Mouse (Mus musculus): ENCODE results near the gene Plb1. TPM values are rescaled to one million over a fixed set of nuclear protein-coding genes. Genes with fewer than 3 reads are reported as not detected.
A peak's percentile ranks its signal among the peaks of the same experiment; 100 is the strongest.

Gene Plb1
- polyA plus RNA-seq, 1 experiment from 2014 or later = 1.2 TPM

DNA sequence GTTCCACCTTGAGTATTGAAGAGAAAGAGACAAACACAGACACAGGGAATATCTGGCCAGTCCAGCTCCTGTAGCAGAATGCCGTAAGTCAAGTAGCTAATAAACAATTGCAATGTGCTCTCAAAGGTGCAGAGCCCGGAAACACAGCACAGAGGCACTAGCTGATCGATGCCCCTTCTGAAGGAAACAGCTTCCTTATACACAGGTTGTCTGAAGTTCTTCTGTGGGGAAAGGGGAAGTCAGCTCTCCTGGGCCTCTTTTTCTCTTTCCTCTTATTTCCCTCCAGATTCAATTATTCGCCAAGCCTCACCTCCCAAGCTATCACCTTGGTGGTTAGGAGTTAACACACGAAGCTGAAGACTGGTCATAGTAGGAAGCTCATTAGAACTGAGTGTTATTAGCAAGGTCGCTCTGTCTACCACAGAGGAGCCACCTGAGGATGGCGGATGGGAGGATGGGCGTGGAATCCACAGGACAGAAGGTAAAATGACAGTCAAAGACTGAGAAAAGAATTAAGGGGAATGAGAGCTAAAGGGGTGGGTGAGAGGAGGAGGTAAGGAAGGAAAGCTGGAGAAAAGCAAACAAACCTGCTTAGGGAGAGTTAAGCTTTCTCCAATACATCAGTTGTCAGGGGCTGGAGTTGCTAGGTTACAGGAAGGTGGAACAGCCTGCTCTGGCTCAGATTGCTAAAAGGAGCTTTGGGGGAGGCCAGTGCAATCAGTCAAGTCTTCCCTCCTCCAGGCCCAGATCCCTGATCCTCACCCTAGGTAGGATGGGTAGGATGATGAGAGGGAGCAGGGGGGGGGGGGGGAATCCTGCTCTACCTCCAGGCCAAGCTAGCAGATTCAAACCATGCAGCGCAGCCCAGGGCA is 170.8 kb downstream of the Plb1 start:
- no peaks in the 10 kb centered on the region for H3K36me3 ChIP-seq
- 69% methylated on average over 9 of the region's 9 CpGs for WGBS
- no peak for ATAC-seq (ENCODE audit: insufficient number of reproducible peaks, insufficient read depth, low FRiP score, low TSS enrichment, low read depth)
- H3K27me3 ChIP-seq = no peaks in the 10 kb centered on the region
- no peak overlapping the region for H3K4me2 ChIP-seq
- H3K4me1 ChIP-seq = peaks cover 6% of the 10 kb centered on the region
- no peaks in the 10 kb centered on the region for H3K9me3 ChIP-seq
- H3K4me3 ChIP-seq = no peak overlapping the region
- H3K27ac ChIP-seq = 0 out of 2 replicates have a peak overlapping the region, but pooled peaks have one; percentile 24
- H3K9ac ChIP-seq = no peak overlapping the region

DNA sequence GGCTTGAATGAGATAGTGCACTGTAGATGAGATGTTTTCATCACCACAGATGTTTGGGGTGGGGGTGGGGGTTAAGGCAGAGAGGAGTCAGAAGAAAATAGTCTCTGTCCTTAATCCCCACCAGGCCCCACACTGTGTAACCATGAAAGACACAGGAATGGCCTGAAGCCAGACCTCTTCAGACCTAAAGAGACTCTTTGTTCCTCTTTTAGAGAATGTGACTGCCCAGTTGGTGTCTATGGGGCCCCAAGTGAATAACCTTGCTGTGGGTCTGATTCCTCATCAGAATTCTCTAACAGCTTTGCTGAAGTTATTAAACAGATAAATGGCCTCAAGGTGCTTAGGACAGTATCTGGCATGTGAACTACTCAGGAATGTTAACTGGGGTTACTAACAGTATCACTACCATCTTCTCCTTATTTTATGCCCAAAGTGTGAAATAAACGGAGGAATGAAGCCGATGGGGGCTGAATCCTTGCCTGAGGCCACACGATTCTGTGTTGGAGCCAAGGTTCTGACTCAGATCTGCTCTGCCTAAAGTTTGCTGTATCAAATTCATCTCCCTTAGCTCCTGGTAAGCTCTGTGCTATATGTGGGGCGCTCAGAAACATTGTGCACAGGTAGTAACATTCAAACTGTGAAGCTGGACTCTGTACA is 172.8 kb downstream of the Plb1 start:
- H3K27me3 ChIP-seq = no peaks in the 10 kb centered on the region
- 33% methylated on average over 4 of the region's 4 CpGs for WGBS
- H3K4me3 ChIP-seq = no peak overlapping the region
- H3K9ac ChIP-seq = no peak overlapping the region
- no peak overlapping the region for H3K27ac ChIP-seq
- H3K9me3 ChIP-seq = no peaks in the 10 kb centered on the region
- no peak overlapping the region for H3K4me2 ChIP-seq
- no peaks in the 10 kb centered on the region for H3K36me3 ChIP-seq
- ATAC-seq (ENCODE audit: insufficient number of reproducible peaks, insufficient read depth, low FRiP score, low TSS enrichment, low read depth) = no peak
- H3K4me1 ChIP-seq = peaks cover 6% of the 10 kb centered on the region

DNA sequence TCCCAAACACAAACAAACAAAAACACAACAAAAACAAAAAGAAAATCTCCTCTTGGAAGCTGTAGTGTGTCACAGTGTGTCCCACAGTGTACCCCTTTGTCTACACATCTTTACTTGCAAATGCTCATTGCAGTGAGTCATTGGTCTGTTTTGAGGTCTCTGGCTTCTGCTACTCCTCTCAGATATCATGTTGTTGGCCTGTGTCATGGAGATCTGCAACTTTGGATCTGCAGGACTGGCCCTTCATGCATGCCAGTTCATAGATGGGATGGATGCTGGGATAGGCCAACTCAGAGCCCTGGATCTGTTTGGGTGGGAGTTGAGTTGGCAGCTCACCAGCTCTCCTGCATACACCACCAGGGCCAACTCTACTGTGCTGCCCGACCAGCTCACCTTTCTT is 176.3 kb downstream of the Plb1 start:
- Histone ChIP-seq H3K9ac (no peak overlapping the region), H3K27me3 (no peaks in the 10 kb centered on the region), H3K4me3 (no peak overlapping the region), H3K4me1 (peaks cover 24% of the 10 kb centered on the region), H3K36me3 (no peaks in the 10 kb centered on the region), H3K27ac (no peak overlapping the region), H3K4me2 (no peak overlapping the region), H3K9me3 (no peaks in the 10 kb centered on the region)
- no peak for ATAC-seq (ENCODE audit: insufficient number of reproducible peaks, insufficient read depth, low FRiP score, low TSS enrichment, low read depth)
- WGBS = 64% methylated on average over 1 of the region's 1 CpGs

DNA sequence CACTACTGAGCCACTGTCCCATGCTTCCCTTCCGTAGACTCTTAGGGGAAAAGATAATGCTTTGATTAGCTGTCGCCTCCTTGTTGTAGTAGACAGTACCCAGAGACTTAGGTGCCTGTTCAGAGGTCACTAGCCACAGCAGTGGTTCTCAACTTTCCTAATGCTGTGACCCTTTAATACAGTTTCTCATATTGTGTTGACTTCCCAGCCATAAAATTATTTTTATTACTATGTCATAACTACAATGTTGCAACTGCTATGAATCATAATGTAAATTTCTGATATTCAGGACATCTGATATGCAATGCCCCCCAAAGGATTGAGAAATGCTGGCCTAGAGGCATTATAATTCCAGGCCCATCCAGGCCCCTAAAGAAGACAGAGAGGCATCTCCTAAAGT is 177.2 kb downstream of the Plb1 start:
- no peaks in the 10 kb centered on the region for H3K36me3 ChIP-seq
- WGBS = 84% methylated on average over 2 of the region's 2 CpGs

DNA sequence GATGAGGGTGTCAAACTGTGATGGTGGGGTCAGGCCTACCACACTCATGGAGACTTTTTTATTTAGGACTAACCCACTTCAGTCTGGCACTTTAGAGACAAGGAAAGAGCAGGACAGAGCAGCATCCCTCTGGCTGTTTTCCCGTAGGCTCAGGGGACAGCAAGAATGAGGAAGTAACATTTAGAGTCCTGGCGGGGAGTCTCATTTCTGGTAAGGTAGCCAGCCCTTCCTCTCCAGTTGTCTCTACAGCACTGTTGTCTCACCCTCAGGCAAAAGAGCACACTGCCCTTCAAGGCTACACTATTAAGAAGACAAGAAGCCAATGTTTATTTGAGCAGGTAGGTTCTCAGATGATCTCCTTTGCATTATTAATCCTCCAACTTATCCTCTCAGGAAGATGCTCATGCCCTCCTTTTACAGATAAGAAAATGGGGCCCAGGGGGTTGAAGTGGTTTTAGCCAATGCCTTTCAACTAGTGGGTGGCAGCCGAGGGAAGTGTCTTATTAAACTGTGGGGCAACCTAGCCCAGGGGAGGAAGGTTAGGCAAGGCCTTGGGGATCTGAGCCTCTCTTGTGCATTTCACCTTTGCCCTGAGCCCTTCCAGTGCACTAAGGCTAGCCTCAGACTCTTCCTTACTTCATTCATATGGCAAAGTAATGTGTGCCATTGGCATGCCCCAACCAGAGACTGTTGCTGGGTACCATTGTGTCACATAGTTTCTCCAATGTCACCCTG is 178.6 kb downstream of the Plb1 start:
- ATAC-seq (ENCODE audit: insufficient number of reproducible peaks, insufficient read depth, low FRiP score, low TSS enrichment, low read depth) = no peak
- 57% methylated on average over 3 of the region's 3 CpGs for WGBS
- Histone ChIP-seq H3K36me3 (no peaks in the 10 kb centered on the region), H3K9me3 (no peaks in the 10 kb centered on the region), H3K4me2 (no peak overlapping the region), H3K4me3 (no peak overlapping the region), H3K4me1 (peaks cover 30% of the 10 kb centered on the region), H3K27me3 (no peaks in the 10 kb centered on the region), H3K27ac (no peak overlapping the region), H3K9ac (no peak overlapping the region)

More for the DNA sequence above, 177.2 kb downstream of the Plb1 start:
- H3K27ac ChIP-seq = no peak overlapping the region
- H3K27me3 ChIP-seq = no peaks in the 10 kb centered on the region
- no peak overlapping the region for H3K4me3 ChIP-seq
- H3K9ac ChIP-seq = no peak overlapping the region
- no peak for ATAC-seq (ENCODE audit: insufficient number of reproducible peaks, insufficient read depth, low FRiP score, low TSS enrichment, low read depth)
- peaks cover 32% of the 10 kb centered on the region for H3K4me1 ChIP-seq
- no peak overlapping the region for H3K4me2 ChIP-seq
- no peaks in the 10 kb centered on the region for H3K9me3 ChIP-seq

DNA sequence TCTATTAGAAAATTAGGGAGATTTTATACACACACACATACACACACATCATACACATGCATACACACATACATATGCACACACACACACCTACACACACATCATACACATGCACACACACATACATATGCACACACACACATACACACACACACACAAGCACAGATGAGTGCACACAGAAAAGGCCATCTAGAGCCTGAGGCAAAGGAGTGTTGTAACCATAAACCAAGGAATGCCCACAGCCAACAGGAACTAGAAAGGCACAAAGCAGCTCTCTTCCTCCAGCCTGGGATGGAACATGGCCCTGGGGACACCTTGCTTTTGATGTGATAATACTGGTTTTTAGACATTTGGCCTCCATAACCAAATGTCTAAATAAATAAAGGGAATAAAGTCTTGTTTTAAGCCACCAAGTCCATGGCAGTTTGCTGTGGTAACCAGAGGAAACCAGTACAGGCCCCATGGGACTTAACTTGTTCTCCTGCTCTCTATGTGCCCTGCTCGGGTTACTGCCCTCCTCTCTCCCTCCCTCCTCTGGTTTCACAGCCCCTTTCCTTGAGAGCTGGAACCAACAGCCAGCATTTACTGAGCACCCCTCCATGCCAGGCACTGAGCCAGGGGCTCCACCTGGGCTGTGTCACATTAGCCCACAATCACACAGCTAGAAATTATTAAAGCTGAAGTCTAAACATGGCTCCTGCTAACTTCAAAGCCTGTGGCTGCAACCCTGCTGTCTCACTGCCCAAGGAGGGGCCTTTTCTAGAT is 179.9 kb downstream of the Plb1 start:
- H3K27me3 ChIP-seq = no peaks in the 10 kb centered on the region
- 0% methylated on average over 1 of the region's 1 CpGs for WGBS
- H3K27ac ChIP-seq = peak overlapping the region; percentile 85
- no peak overlapping the region for H3K9ac ChIP-seq
- no peak overlapping the region for H3K4me2 ChIP-seq
- H3K36me3 ChIP-seq = no peaks in the 10 kb centered on the region
- ATAC-seq (ENCODE audit: insufficient number of reproducible peaks, insufficient read depth, low FRiP score, low TSS enrichment, low read depth) = peak; percentile 86
- peaks cover 30% of the 10 kb centered on the region for H3K4me1 ChIP-seq
- no peak overlapping the region for H3K4me3 ChIP-seq
- H3K9me3 ChIP-seq = no peaks in the 10 kb centered on the region

DNA sequence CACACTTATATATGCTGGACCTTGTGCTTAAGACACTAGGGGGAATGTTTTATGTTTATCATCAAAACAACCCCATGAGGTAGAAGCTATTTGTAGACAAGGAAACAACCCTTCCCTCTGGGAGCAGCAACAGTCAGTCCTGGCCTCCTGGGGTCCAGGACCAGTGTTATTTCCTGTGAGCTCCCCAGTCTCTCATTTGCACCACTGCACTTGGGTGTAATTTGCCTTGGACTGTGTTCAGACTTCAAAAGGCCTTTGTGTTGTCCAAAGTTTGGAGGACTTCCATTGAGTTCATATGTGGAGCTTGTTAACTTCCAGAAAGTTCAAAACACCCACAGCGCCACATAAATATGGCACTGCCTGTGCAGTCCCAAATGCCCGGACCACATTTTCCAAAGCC is 180.6 kb downstream of the Plb1 start:
- Histone ChIP-seq H3K27ac (peak overlapping the region; percentile 85), H3K36me3 (no peaks in the 10 kb centered on the region), H3K4me2 (peak overlapping the region; percentile 7; the same call in 1 of the 2 replicates), H3K4me1 (peaks cover 30% of the 10 kb centered on the region), H3K27me3 (no peaks in the 10 kb centered on the region), H3K9ac (no peak overlapping the region), H3K4me3 (no peak overlapping the region), H3K9me3 (no peaks in the 10 kb centered on the region)
- ATAC-seq (ENCODE audit: insufficient number of reproducible peaks, insufficient read depth, low FRiP score, low TSS enrichment, low read depth) = no peak
- 31% methylated on average over 2 of the region's 2 CpGs for WGBS

DNA sequence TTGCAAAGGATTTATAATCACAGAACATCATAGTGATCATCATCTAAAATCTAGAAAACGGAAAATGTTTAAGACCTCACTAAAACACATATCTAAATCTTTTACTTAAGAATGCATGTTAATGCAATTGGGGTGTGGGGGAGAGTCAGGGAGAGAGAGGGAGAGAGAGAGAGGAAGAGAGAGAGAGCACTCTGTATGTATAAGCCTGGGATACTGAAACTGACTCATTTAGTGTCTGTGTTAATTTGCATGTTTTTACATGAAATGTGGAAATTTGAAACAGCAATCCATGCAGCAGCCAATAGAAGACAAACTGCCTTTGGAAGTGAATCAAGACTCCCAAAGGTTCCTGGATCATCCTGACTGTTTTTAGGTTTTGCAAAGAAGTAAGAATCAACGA is 181.1 kb downstream of the Plb1 start:
- Histone ChIP-seq H3K4me1 (peaks cover 30% of the 10 kb centered on the region), H3K27ac (peak overlapping the region; percentile 85), H3K4me3 (no peak overlapping the region), H3K36me3 (no peaks in the 10 kb centered on the region), H3K27me3 (no peaks in the 10 kb centered on the region), H3K9ac (no peak overlapping the region), H3K9me3 (no peaks in the 10 kb centered on the region), H3K4me2 (no peak overlapping the region)
- ATAC-seq (ENCODE audit: insufficient number of reproducible peaks, insufficient read depth, low FRiP score, low TSS enrichment, low read depth) = no peak
- 51% methylated on average over 2 of the region's 2 CpGs for WGBS

DNA sequence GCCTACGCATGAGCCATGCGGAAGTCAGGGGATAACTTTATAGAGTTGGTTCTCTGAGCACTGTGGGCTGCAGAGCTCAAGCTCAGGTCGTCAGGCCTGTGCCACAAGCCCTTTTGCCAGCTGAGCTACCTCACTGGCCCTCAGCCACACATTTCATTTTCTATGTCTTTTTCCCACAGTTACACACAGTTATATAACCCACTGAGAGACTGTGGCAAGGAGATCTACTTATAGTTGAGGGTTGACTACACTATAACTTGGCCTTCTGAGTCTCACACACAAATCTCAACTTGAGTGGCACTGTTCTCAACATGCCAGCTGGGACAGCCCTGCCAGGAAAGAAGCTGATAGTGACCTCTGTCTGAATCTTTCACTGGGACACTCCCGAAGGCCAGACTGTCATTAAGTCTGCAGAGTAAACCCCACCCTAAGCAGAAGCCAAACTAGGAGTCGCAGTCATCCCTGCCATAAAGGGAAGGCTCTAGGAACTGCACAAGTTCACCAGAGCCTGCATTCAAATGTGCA is 182.0 kb downstream of the Plb1 start:
- 81% methylated on average over 5 of the region's 5 CpGs for WGBS
- no peak overlapping the region for H3K4me3 ChIP-seq
- no peaks in the 10 kb centered on the region for H3K36me3 ChIP-seq
- no peak overlapping the region for H3K9ac ChIP-seq
- H3K4me1 ChIP-seq = peaks cover 30% of the 10 kb centered on the region
- no peaks in the 10 kb centered on the region for H3K9me3 ChIP-seq
- H3K27me3 ChIP-seq = no peaks in the 10 kb centered on the region
- no peak for ATAC-seq (ENCODE audit: insufficient number of reproducible peaks, insufficient read depth, low FRiP score, low TSS enrichment, low read depth)
- H3K27ac ChIP-seq = no peak overlapping the region
- H3K4me2 ChIP-seq = no peak overlapping the region

DNA sequence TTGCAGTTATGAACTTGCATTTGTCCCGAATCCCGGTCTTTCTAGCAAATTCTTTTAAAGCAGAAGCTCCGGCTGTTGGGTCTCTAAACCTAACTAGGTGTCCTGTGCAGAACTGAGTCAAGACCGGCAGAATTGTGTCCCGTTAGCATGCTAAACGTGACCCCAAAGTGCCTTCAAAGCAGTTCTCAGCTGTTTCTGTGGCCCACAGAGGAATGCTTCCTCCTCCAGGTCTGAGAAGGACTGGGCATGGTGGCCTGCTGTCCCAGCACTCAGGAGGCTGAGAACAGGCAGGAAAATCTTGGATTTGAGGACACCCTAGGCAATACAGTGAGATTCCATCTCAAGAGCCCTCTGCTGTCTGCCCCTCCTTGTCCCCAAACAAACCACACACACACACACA is 183.0 kb downstream of the Plb1 start:
- H3K4me2 ChIP-seq = no peak overlapping the region
- H3K9ac ChIP-seq = no peak overlapping the region
- no peaks in the 10 kb centered on the region for H3K9me3 ChIP-seq
- H3K4me1 ChIP-seq = peaks cover 30% of the 10 kb centered on the region
- no peaks in the 10 kb centered on the region for H3K36me3 ChIP-seq
- ATAC-seq (ENCODE audit: insufficient number of reproducible peaks, insufficient read depth, low FRiP score, low TSS enrichment, low read depth) = no peak
- H3K27me3 ChIP-seq = no peaks in the 10 kb centered on the region
- H3K4me3 ChIP-seq = no peak overlapping the region
- WGBS = 86% methylated on average over 6 of the region's 6 CpGs
- no peak overlapping the region for H3K27ac ChIP-seq

Measured in embryonic facial prominence, embryonic 13.5 days (tissue).